Mouse (Mus musculus): Measurements from ENCODE around the gene Reln.

Gene Reln

DNA sequence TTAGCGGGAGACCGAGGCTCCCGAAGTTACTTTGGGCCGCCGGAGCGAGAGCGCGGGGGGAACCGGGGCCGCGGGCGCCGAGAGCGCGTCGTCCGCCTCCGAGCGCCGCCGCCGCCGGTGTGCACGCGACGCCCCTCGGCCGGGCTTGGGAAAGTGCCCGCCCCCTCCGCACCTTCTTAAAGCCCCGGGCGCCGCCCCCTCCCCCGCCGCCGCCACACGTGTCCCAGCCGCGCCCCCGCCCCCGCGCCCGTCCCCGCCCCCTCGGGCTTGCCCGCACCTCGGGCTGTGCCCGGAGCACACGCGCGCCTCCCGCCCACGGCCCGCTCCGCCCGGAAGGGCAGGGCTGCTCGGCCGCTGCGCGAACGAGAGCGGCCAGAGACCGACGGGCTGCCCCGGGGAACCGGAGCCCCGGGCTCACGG lies at the start of gene Reln:
TSS of gene Reln (minus strand) at position 147 of the 420 bp plus-strand sequence.
- peak in 1 of 2 experiments; percentile 72 for DNase-seq (ENCODE audit: low spot score in 2 of 2)

DNA sequence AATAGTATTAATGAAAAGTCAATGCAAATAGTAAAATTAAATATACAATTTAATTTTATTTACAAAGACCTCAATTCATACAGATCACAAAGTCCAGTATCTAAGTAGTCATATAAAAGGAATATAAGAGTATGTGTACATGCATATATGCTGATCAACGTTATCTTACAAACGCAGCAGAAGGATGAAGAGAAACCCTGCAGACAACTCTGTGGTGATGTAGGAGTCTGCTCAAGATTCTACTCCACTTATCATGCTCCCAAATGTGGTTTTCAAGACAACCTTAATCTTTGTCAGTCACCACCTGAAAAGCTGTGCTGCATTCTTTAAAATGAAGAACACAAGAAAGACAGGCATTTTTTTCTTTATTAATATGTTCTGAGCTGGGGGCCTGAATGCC lies 44.0 kb upstream of the Reln start:
- no peak for DNase-seq (ENCODE audit: low spot score in 2 of 2)

- no peak for DNase-seq (ENCODE audit: low spot score in 2 of 2)
These were observed 16.0 kb upstream of the Reln start for GRCm38 (mm10) chr5:22360510-22360909.

GRCm38 (mm10) chr5:22348412-22348811 lies 3.9 kb upstream of the Reln start:
- peak; percentile 65 to 75 for DNase-seq (ENCODE audit: low spot score in 2 of 2)

- no peak for DNase-seq (ENCODE audit: low spot score in 2 of 2)
These were observed 3.2 kb upstream of the Reln start for GRCm38 (mm10) chr5:22347732-22348131.

GRCm38 (mm10) chr5:22345894-22346635 lies 1.6 kb upstream of the Reln start:
- DNase-seq (ENCODE audit: low spot score in 2 of 2) = peak; percentile 32 to 34

- DNase-seq (ENCODE audit: low spot score in 2 of 2) = peak; percentile 66 to 78
These were observed 612 bp upstream of the Reln start for GRCm38 (mm10) chr5:22344976-22345651.

DNA sequence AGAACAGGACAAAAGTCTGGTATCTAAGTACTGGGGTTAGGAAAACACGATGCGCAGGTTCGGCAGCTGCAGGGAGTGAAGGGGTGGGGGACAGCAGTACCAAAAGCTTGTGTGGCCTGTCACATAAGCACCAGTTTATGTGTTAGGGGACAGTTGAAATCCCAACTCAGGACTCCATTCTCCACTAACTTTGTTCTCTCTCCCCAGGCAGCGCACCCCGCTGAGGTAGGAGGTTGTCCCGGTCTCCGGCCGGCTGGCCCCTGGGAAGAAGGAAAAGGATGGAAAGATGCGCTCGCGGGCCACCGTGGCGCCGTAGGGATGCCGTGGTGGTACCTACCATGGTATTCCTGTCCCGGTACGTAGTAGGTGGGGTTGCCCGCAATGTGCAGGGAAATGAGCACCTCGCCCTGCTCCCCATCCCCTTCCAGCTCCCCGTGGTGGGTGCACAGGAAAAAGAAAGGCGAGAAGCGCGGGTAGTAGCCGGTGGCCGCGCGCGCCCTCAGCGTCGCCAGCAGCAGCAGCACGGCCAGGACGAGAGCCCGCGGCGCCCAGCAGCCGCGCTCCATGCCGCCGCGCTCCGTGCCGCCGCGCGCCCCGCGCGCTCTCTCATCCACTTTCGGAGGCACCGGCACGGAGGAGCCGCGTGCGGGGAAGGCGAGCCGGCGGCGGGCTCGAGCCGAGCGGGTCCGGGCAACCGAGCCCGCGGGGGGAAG lies 503 bp downstream of the Reln start:
- peak; percentile 30 to 42 for DNase-seq (ENCODE audit: low spot score in 2 of 2)

DNA sequence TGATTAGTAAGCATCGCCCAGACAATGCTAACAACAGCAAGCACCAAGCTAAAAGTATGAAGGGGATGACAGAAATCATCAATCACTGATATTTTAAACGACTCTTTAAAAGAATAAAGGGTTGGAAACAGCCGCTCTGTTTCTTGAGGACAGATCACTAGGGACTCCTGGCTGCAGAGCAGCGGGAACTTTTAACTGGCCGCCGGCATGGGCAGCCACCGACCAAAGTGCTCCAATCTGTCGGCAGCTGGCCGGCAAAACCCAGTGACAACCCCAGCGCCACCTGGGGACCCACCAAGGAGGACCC lies 1.0 kb downstream of the Reln start:
- peak in 1 of 2 experiments; percentile 33 for DNase-seq (ENCODE audit: low spot score in 2 of 2)

GRCm38 (mm10) chr5:22342461-22342860 lies 2.0 kb downstream of the Reln start:
- DNase-seq (ENCODE audit: low spot score in 2 of 2) = no peak

- DNase-seq (ENCODE audit: low spot score in 2 of 2) = no peak
These were observed 3.5 kb downstream of the Reln start for GRCm38 (mm10) chr5:22340991-22341390.

- no peak for DNase-seq (ENCODE audit: low spot score in 2 of 2)
These were observed 9.1 kb downstream of the Reln start for GRCm38 (mm10) chr5:22335408-22335807.

DNA sequence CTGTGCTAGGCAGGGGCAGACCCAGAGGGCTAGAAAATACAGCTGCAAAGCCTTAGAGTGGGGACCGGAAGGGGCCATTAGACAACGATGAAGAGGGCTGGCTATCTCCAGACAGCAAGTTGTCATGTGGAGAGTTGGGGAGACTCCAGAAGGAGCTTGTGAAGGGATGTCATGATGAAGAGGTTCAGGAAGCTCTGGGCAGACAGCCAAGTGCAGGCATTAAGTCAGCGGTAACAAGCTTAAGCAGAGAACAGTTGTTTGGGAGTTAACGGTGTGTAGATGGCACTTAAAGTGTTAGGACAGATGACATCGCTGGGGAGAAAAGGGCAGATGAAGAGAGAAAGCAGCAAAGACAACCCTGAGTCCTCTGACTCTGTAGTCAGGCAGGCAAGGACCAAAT lies 13.7 kb downstream of the Reln start:
- no peak for DNase-seq (ENCODE audit: low spot score in 2 of 2)

DNA sequence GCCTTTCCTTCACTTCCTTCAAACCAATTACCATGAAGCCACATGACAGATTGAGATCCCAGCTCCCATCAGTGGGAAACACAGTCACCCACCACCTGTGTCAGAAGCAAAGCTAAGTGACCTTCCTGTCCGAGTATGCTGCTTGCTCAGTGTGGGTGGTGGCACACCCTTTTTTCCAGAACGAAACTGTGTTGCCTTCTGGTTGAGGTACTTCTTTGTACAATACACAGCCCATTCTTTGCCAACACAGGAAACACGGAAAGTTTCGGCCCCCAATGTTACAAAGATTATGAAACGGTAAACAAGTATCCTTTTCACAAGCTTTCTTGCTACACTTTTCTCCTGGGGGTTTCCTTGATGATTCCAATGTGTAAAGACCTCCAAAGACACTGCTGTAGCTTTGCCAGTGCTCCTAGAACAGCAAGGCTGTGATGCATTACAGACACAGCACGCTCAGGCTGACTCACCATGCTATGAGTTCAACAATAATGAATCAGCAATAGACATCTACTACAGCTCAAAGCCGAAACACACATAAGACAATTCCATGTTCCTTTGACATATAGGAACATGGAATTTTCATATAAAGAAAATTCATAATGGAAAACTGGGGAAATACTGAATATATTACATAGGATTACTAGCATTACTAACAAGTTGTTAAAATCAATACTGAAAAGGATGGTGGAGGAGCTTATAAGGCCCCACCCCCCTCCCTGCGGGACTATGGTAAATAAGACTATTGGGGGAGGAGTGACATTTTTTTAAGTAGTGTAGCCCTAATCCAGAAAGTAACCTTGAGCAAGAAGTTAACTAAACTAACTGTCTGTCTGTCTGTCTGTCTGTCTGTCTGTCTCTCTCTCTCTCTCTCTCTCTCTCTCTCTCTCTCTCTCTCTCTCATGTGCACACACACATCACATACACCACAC lies 15.8 kb downstream of the Reln start:
- DNase-seq (ENCODE audit: low spot score in 2 of 2) = no peak

GRCm38 (mm10) chr5:22327170-22327569 lies 17.3 kb downstream of the Reln start:
- DNase-seq (ENCODE audit: low spot score in 2 of 2) = peak; percentile 66 to 80

DNA sequence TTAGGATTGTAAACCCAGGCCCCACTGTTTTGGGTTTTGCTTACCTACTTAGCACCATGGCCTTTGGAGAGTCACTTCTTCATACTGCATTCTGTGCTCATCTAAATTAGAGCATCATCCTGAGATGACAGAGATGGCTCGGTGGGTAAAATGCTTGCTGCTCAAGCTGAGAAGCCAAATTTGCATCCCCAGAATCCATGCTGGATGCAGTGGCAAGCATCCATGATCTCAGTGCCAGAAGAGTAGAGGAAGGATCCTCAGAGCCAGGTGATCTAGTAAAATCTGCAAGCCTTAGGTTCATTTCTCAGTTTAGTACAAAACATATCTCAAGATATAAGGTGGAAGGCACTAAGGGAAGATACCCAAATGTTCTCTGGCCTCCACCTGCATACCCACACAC lies 20.7 kb downstream of the Reln start:
- no peak for DNase-seq (ENCODE audit: low spot score in 2 of 2)

GRCm38 (mm10) chr5:22317807-22318206 lies 26.7 kb downstream of the Reln start:
- DNase-seq (ENCODE audit: low spot score in 2 of 2) = no peak

DNA sequence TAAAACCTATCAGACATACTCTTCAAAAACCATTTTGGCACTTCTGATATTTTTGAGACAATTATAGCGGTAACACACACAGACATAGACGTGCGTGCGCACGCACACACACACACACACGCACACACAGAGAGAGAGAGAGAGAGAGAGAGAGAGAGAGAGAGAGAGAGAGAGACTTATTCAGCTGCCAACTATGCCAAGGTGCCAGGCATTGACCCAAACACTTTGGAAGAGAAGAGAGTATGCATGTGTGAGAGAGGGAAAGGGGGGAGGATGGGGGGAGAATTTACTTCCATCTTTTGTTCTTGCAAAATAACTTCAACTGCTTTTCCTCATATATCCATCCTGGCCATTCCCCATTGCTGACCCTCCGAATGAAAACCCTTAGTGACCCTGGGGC lies 28.0 kb downstream of the Reln start:
- no peak for DNase-seq (ENCODE audit: low spot score in 2 of 2)

- DNase-seq (ENCODE audit: low spot score in 2 of 2) = no peak
These were observed 28.5 kb downstream of the Reln start for GRCm38 (mm10) chr5:22315990-22316389.

DNA sequence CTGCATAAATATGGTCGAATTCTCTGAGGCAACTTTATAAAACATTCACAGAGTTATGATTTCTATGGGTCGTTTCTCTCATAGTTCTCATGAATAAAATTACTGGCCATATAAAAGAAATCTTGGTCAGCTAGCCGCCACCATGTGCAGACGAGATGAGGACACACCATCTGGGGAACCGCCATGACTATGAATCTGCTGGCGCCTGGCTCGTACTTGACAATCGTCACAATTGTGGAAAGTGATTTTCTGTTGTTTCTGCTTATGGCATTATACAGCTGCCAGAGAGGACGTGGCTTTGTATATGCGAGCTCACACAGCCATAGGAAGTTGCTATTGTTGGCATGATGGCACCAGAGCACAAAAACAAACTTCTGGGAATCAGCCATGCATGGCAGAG lies 31.5 kb downstream of the Reln start:
- DNase-seq (ENCODE audit: low spot score in 2 of 2) = no peak

DNA sequence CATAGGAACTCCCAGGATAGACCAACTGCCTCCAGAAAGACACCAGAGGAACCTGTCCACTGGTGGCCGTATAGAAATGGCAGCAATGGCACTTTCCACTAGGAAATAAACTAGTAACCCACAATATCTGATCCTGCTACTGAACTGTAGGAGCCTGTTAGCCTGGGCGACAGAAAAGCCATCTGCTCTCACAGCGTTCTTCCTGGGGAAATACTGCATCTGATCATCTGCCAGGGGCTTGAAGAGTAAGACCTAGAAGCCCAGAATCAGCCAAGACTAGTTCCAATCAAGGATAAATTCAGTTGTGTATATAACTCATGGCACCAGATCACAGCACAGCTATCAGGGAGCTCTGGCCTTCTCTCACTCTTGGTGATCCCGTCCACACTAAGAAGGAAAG lies 33.5 kb downstream of the Reln start:
- DNase-seq (ENCODE audit: low spot score in 2 of 2) = no peak

DNA sequence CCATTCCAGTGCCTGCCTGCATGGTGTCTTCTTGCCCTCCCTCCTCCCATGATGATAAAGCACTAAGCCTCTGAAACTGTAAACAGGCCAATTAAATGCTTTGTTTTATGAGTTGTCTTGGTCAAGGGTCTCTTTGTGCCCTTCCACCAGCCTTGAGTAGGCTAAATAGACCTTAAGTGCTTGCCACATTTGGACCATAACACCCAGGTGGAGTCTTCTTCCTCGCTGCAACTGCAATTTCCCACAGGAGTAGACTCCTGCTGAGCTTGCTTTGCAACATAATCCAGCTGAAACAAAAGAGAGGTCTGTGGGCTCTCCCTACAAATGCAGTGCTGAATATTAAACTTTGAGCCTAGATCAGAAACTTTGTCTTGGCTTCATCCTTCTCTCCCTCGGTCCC lies 35.5 kb downstream of the Reln start:
- no peak for DNase-seq (ENCODE audit: low spot score in 2 of 2)

All from spleen, postnatal 10 days (tissue).